Mouse (Mus musculus) cerebellum, adult 2 months (tissue): ENCODE measurements at regions not wholly inside any gene's neighbourhood (a gene's known extent, or its start where the extent isn't known, plus 50 kb on each side); places are given as distances from the start of the nearest gene placed in this dataset.

ENCODE experiments used
- CTCF ChIP-seq: fragments of 200-500 bp; IDR thresholded peaks from 2 replicates; pipeline ENCODE4 v1.5.1; 2011; ENCODE audit warnings: low read depth, mild to moderate bottlenecking, control low read depth, low read length, moderate library complexity, borderline replicate concordance; ENCODE audit not compliant: insufficient read depth
- POLR2A ChIP-seq: fragments of 200-500 bp; IDR thresholded peaks from 2 replicates; pipeline ENCODE4 v1.6.1; 2011; ENCODE audit warnings: low read length, control low read depth, borderline replicate concordance; ENCODE audit not compliant: insufficient read depth

GRCm38 (mm10) chr7:73275814-73276271, 99.5 kb upstream of the Rgma start:
- TF ChIP-seq POLR2A (no peak), CTCF (no peak)
